22 mouse cellular contexts compared by ENCODE assay signal in genomic region chr12:15604630-15605029, GRCm38 (mm10).
DNase-seq lines count a peak whose midpoint lies in the region; ATAC-seq and TF ChIP-seq lines count a peak whose summit lies in the region.
"Had no signal": no experiment of that assay in that cellular context is flagged by ENCODE, and none has a peak within 500 bp of the region (broad histone marks: within the 10 kb centered on the region; RNA-seq: fewer than 3 reads in every experiment).

No protein-coding gene starts in this region.

- H3K27ac ChIP-seq in forebrain, embryonic 10.5 days = 0 out of 2 replicates have a peak overlapping the region, but pooled peaks have one; percentile 1
- H3K27ac ChIP-seq in forebrain, embryonic 15.5 days (replicated peaks) = no peak overlapping the region
- no peak overlapping the region for H3K27ac ChIP-seq in heart, postnatal 0 days (ENCODE audit: low read depth)
- no peak overlapping the region for H3K27ac ChIP-seq in lung, postnatal 0 days (ENCODE audit: low read length)
- H3K27ac ChIP-seq: embryonic facial prominence, embryonic 15.5 days; heart, embryonic 13.5 days; hindbrain, embryonic 13.5 days; intestine, embryonic 15.5 days had no signal

- TF ChIP-seq EP300 in heart, postnatal 0 days (IDR thresholded peaks at IDR 0.05; ENCODE audit: low read depth) = no peak
- no peak for TF ChIP-seq EP300 in lung, postnatal 0 days (IDR thresholded peaks at IDR 0.05)

- H3K4me1 ChIP-seq in forebrain, embryonic 10.5 days = peaks cover 30% of the 10 kb centered on the region
- H3K4me1 ChIP-seq in forebrain, embryonic 15.5 days = peaks cover 9% of the 10 kb centered on the region
- peaks cover 19% of the 10 kb centered on the region for H3K4me1 ChIP-seq in heart, postnatal 0 days (ENCODE audit: control insufficient read depth, insufficient read depth)
- no peaks in the 10 kb centered on the region for H3K4me1 ChIP-seq in lung, postnatal 0 days (ENCODE audit: insufficient read depth, low read depth, low read length)
- H3K4me1 ChIP-seq: intestine, embryonic 15.5 days had no signal

- no peak for DNase-seq in forebrain, embryonic 10.5 days (ENCODE audit: extremely low spot score, low spot score)
- DNase-seq in heart, postnatal 0 days (ENCODE audit: low spot score) = no peak
- no peak for DNase-seq in heart, adult 18-20 months
- DNase-seq in lung, postnatal 0 days (ENCODE audit: low spot score) = no peak
- DNase-seq in lung, postnatal 10 days = no peak
- DNase-seq in right cerebral cortex, adult 2 months (ENCODE audit: low spot score in 2 of 2) = no peak
- DNase-seq: adrenal gland, postnatal 10 days; B cell, adult 2 months; cerebellum, adult 11 months; cerebellum, adult 8-10 months; cerebellum, postnatal 14 days; embryo, embryonic 11 days; gastrocnemius, postnatal 10 days; heart, postnatal 10 days; heart, postnatal 4 days had no signal

- no peak overlapping the region for H3K4me3 ChIP-seq in forebrain, embryonic 10.5 days
- H3K4me3 ChIP-seq in forebrain, embryonic 15.5 days = no peak overlapping the region
- no peak overlapping the region for H3K4me3 ChIP-seq in heart, postnatal 0 days (ENCODE audit: low read depth, low read length)
- no peak overlapping the region for H3K4me3 ChIP-seq in lung, postnatal 0 days (ENCODE audit: low read depth, low read length)
- H3K4me3 ChIP-seq: embryonic facial prominence, embryonic 15.5 days; erythroblast, embryonic 14.5 days; heart, embryonic 13.5 days; hindbrain, embryonic 13.5 days; intestine, embryonic 15.5 days had no signal

- H3K4me2 ChIP-seq in forebrain, embryonic 15.5 days (replicated peaks) = no peak overlapping the region
- no peak overlapping the region for H3K4me2 ChIP-seq in heart, postnatal 0 days (ENCODE audit: low read depth, low read length)
- H3K4me2 ChIP-seq in lung, postnatal 0 days (replicated peaks; ENCODE audit: low read depth, low read length) = no peak overlapping the region
- H3K4me2 ChIP-seq: embryonic facial prominence, embryonic 15.5 days; heart, embryonic 13.5 days; hindbrain, embryonic 13.5 days; intestine, embryonic 15.5 days had no signal

- TF ChIP-seq CTCF in heart, postnatal 0 days (IDR thresholded peaks at IDR 0.05; ENCODE audit: low read depth) = peak; percentile 27
- 0 out of 2 replicates have a peak, but pooled peaks have one; percentile 12 for TF ChIP-seq CTCF in lung, postnatal 0 days (IDR thresholded peaks at IDR 0.05)

- no peak for ATAC-seq in forebrain, embryonic 15.5 days (replicated peaks)
- no peak for ATAC-seq in heart, postnatal 0 days (ENCODE audit: insufficient read depth, low read depth)
- ATAC-seq in lung, postnatal 0 days = no peak
- ATAC-seq: CD4-positive, CD25-positive, alpha-beta regulatory T cell, adult 4 months; intestine, embryonic 15.5 days had no signal

- H3K36me3 ChIP-seq in forebrain, embryonic 10.5 days (replicated peaks) = no peaks in the 10 kb centered on the region
- H3K36me3 ChIP-seq in forebrain, embryonic 15.5 days = no peaks in the 10 kb centered on the region
- H3K36me3 ChIP-seq in heart, postnatal 0 days (replicated peaks; ENCODE audit: control insufficient read depth, insufficient read depth, low read length) = no peaks in the 10 kb centered on the region
- H3K36me3 ChIP-seq in lung, postnatal 0 days (ENCODE audit: insufficient read depth, low read length) = no peaks in the 10 kb centered on the region
- H3K36me3 ChIP-seq: embryonic facial prominence, embryonic 15.5 days; heart, embryonic 13.5 days; hindbrain, embryonic 13.5 days; intestine, embryonic 15.5 days had no signal

- H3K9me3 ChIP-seq in forebrain, embryonic 10.5 days = no peaks in the 10 kb centered on the region
- no peaks in the 10 kb centered on the region for H3K9me3 ChIP-seq in forebrain, embryonic 15.5 days
- H3K9me3 ChIP-seq in heart, postnatal 0 days (replicated peaks; ENCODE audit: control insufficient read depth, low read length) = no peaks in the 10 kb centered on the region
- no peaks in the 10 kb centered on the region for H3K9me3 ChIP-seq in lung, postnatal 0 days (ENCODE audit: low read length)
- H3K9me3 ChIP-seq: embryonic facial prominence, embryonic 15.5 days; heart, embryonic 13.5 days; hindbrain, embryonic 13.5 days; intestine, embryonic 15.5 days had no signal

- WGBS in forebrain, embryonic 10.5 days = 90% methylated on average over 1 of the region's 1 CpGs
- WGBS in forebrain, embryonic 15.5 days = 89% methylated on average over 1 of the region's 1 CpGs
- WGBS in heart, postnatal 0 days = 64% methylated on average over 1 of the region's 1 CpGs
- WGBS in lung, postnatal 0 days = 76% methylated on average over 1 of the region's 1 CpGs

- H3K9ac ChIP-seq in forebrain, embryonic 15.5 days (replicated peaks) = no peak overlapping the region
- no peak overlapping the region for H3K9ac ChIP-seq in heart, postnatal 0 days (replicated peaks; ENCODE audit: low read depth, low read length)
- no peak overlapping the region for H3K9ac ChIP-seq in lung, postnatal 0 days (replicated peaks; ENCODE audit: low read depth)
- H3K9ac ChIP-seq: embryonic facial prominence, embryonic 15.5 days; heart, embryonic 13.5 days; hindbrain, embryonic 13.5 days; intestine, embryonic 15.5 days had no signal

- no peaks in the 10 kb centered on the region for H3K27me3 ChIP-seq in forebrain, embryonic 10.5 days (ENCODE audit: poor library complexity, severe bottlenecking)
- no peaks in the 10 kb centered on the region for H3K27me3 ChIP-seq in forebrain, embryonic 15.5 days
- H3K27me3 ChIP-seq in heart, postnatal 0 days (ENCODE audit: control insufficient read depth, insufficient read depth, low read length) = no peaks in the 10 kb centered on the region
- H3K27me3 ChIP-seq in lung, postnatal 0 days (replicated peaks; ENCODE audit: insufficient read depth, low read length) = no peaks in the 10 kb centered on the region
- H3K27me3 ChIP-seq: embryonic facial prominence, embryonic 15.5 days; heart, embryonic 13.5 days; hindbrain, embryonic 13.5 days; intestine, embryonic 15.5 days had no signal
